Mouse (Mus musculus) E14TG2a.4 (cell line): ENCODE data around the gene Mr1.

Experiments used
- CTCF ChIP-seq: conservative IDR thresholded peaks from 2 replicates; pipeline ENCODE4 v1.5.1; 2014; ENCODE audit warnings: low read length
- NANOG ChIP-seq: IDR thresholded peaks from 2 replicates; pipeline ENCODE4 v1.6.1; 2014; ENCODE audit warnings: borderline replicate concordance, low read length, mixed read lengths
- POU5F1 ChIP-seq: IDR thresholded peaks from 2 replicates; pipeline ENCODE4 v1.6.1; 2014; ENCODE audit warnings: low read length, borderline replicate concordance

DNA sequence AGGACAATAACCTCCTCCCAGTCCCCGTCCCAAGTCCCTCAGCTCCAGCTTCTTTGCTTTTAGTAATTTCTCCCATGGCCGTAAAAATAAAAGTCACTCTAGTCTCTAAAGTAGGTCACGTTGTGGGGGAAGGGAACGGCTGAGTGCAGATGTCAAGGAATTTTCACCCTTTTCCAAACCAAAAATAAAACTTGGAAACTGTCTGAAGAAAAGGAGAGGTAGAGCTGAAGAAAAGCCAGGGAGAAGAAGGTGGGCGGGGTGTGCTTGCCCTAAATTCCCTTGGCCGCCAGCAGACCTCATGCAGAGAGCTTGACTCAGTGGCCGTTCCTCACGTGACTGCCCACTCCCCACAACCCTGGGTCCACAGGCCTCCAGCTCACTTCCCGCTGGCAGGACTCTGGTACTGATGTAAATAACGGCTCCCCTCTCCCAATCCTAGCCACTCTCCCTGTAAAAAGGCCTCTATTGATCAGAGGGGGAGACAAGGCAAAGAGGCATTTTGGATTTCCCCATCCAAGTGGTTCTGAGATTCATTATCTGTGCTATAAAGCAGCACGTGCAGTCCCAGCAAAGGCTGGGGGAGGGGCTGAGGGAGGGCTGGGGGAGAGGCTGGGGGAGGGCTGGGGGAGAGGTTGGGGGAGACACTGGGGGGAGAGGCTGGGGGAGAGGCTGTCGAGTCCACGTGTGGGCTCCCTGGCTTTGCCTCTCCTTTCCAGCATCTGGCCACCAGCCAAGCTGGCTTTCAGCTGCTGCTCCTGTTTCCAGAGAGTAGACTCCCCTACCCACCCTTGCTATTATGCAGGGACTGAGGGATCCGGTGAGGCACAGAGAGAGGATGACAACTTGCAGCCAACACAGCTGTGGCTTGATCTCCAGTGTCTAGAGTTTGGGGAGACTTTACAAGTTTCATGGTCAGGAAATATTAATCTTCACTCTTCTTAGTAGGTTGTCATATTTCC, 54.5 kb downstream of the Mr1 start:
- no peak for TF ChIP-seq CTCF
- TF ChIP-seq POU5F1 = no peak
- no peak for TF ChIP-seq NANOG
